In genomic region chr11:4099447-4099846, GRCm38 (mm10) we compare ENCODE assay signal across 37 mouse cellular contexts. TPM values are rescaled to one million over a fixed set of nuclear protein-coding genes. Genes with fewer than 3 reads are reported as not detected.
DNase-seq lines count a peak whose midpoint lies in the region; ATAC-seq and TF ChIP-seq lines count a peak whose summit lies in the region.
"Had no signal": no experiment of that assay in that cellular context is flagged by ENCODE, and none has a peak within 500 bp of the region (broad histone marks: within the 10 kb centered on the region; RNA-seq: fewer than 3 reads in every experiment).

No protein-coding gene starts in this region.

- TF ChIP-seq CTCF in left cerebral cortex, adult 2 months (IDR thresholded peaks at IDR 0.05) = no peak
- no peak for TF ChIP-seq CTCF in stomach, postnatal 0 days (IDR thresholded peaks at IDR 0.05; ENCODE audit: low read depth)

- peaks cover 13% of the 10 kb centered on the region for H3K4me1 ChIP-seq in stomach, embryonic 16.5 days (ENCODE audit: control insufficient read depth, insufficient read depth, low read length)
- H3K4me1 ChIP-seq in stomach, postnatal 0 days (replicated peaks; ENCODE audit: control insufficient read depth, insufficient read depth) = peaks cover 7% of the 10 kb centered on the region

- intact Hi-C loops in left cerebral cortex, adult 2 months (cut with DNase I) = no loop called here
- intact Hi-C loops in left cerebral cortex, postnatal 36 days (cut with DNase I) = no loop called here

- no peak overlapping the region for H3K4me2 ChIP-seq in stomach, embryonic 16.5 days (ENCODE audit: low read depth, low read length)
- no peak overlapping the region for H3K4me2 ChIP-seq in stomach, postnatal 0 days (replicated peaks; ENCODE audit: low read depth)
- H3K4me2 ChIP-seq: heart, embryonic 15.5 days; hindbrain, embryonic 12.5 days; neural tube, embryonic 12.5 days had no signal

- no peaks in the 10 kb centered on the region for H3K36me3 ChIP-seq in stomach, embryonic 16.5 days (ENCODE audit: control insufficient read depth, insufficient read depth, low read length)
- H3K36me3 ChIP-seq in stomach, postnatal 0 days (ENCODE audit: control insufficient read depth, insufficient read depth, low read length) = no peaks in the 10 kb centered on the region
- H3K36me3 ChIP-seq: heart, embryonic 10.5 days; heart, embryonic 15.5 days; hindbrain, embryonic 12.5 days; neural tube, embryonic 12.5 days had no signal

- no peak for DNase-seq in frontal cortex, postnatal 25 days (ENCODE audit: low spot score in 2 of 2)
- DNase-seq in left cerebral cortex, adult 2 months (ENCODE audit: extremely low spot score in 1 of 2, low spot score in 2 of 2) = no peak
- DNase-seq in left cerebral cortex, postnatal 36 days (ENCODE audit: low spot score in 2 of 2) = no peak
- DNase-seq in stomach, postnatal 0 days (ENCODE audit: low spot score) = no peak
- no peak for DNase-seq in thymus, adult 18-20 months
- DNase-seq: adrenal gland, postnatal 14 days; cerebellum, adult 18-20 months; cerebellum, postnatal 14 days; gastrocnemius, postnatal 10 days; heart, adult 11 months; kidney, adult 11 months; kidney, postnatal 14 days; layer of hippocampus, postnatal 36 days; liver; lung, adult 2 months; lung, postnatal 10 days; right cerebral cortex, postnatal 25 days; spleen, adult 18-20 months; thymus, postnatal 4 days had no signal

- peak overlapping the region; percentile 82 for H3K27ac ChIP-seq in left cerebral cortex, adult 2 months
- H3K27ac ChIP-seq in stomach, embryonic 16.5 days (ENCODE audit: low read length) = no peak overlapping the region
- no peak overlapping the region; the same call in 1 of the 2 replicates for H3K27ac ChIP-seq in stomach, postnatal 0 days (replicated peaks)
- H3K27ac ChIP-seq: heart, embryonic 10.5 days; heart, embryonic 15.5 days; hindbrain, embryonic 12.5 days; liver, embryonic 14.5 days; macrophage; neural tube, embryonic 12.5 days had no signal

- ATAC-seq in frontal cortex, adult (ENCODE audit: low TSS enrichment) = peak; percentile 41
- ATAC-seq in stomach, embryonic 16.5 days (ENCODE audit: insufficient read depth, low FRiP score) = no peak
- ATAC-seq in stomach, postnatal 0 days (ENCODE audit: low FRiP score, low TSS enrichment) = no peak
- ATAC-seq: CD4-positive, CD25-positive, alpha-beta regulatory T cell, adult 4 months; forebrain, embryonic 16.5 days; inflammation-experienced regulatory T-cells, adult 6 months; midbrain, embryonic 16.5 days had no signal

- TF ChIP-seq EP300 in stomach, postnatal 0 days (optimal IDR thresholded peaks at IDR 0.05) = no peak

- H3K4me3 ChIP-seq in left cerebral cortex, adult 2 months = no peak overlapping the region
- no peak overlapping the region for H3K4me3 ChIP-seq in stomach, embryonic 16.5 days (replicated peaks; ENCODE audit: low read length)
- H3K4me3 ChIP-seq in stomach, postnatal 0 days (ENCODE audit: low read depth, low read length) = no peak overlapping the region
- H3K4me3 ChIP-seq: heart, embryonic 10.5 days; heart, embryonic 15.5 days; hindbrain, embryonic 12.5 days; myocyte; neural tube, embryonic 12.5 days had no signal

- H3K9me3 ChIP-seq in stomach, embryonic 16.5 days (replicated peaks; ENCODE audit: control insufficient read depth, low read length) = no peaks in the 10 kb centered on the region
- no peaks in the 10 kb centered on the region for H3K9me3 ChIP-seq in stomach, postnatal 0 days (ENCODE audit: control insufficient read depth, low read length)
- H3K9me3 ChIP-seq: heart, embryonic 10.5 days; heart, embryonic 15.5 days; hindbrain, embryonic 12.5 days; neural tube, embryonic 12.5 days had no signal

- H3K9ac ChIP-seq in stomach, embryonic 16.5 days (ENCODE audit: low read length) = peak overlapping the region; percentile 19; the same call in 1 of the 2 replicates
- no peak overlapping the region for H3K9ac ChIP-seq in stomach, postnatal 0 days (ENCODE audit: low read length)
- H3K9ac ChIP-seq: heart, embryonic 15.5 days; liver, embryonic 14.5 days; neural tube, embryonic 12.5 days had no signal

- no peaks in the 10 kb centered on the region for H3K27me3 ChIP-seq in stomach, embryonic 16.5 days (ENCODE audit: control insufficient read depth, insufficient read depth, low read length)
- no peaks in the 10 kb centered on the region for H3K27me3 ChIP-seq in stomach, postnatal 0 days (ENCODE audit: control insufficient read depth, insufficient read depth, low read length)
- H3K27me3 ChIP-seq: heart, embryonic 15.5 days; hindbrain, embryonic 12.5 days; neural tube, embryonic 12.5 days had no signal

- WGBS in stomach, embryonic 16.5 days = 73% methylated on average over 3 of the region's 3 CpGs
- WGBS in stomach, postnatal 0 days = 65% methylated on average over 3 of the region's 3 CpGs

RNA-seq across cellular contexts. Expression of gene Mtfp1, which starts 4.2 kb away (rescaled TPM):
- total RNA-seq in left cerebral cortex, adult 2 months (2021) = 100 to 1,000 TPM in 1 of 2 experiments, 10 to 100 TPM in 1; 91.0 to 101 TPM
- 10 to 100 TPM; 90.9 to 94.5 TPM for total RNA-seq in left cerebral cortex, postnatal 36 days (2021)
- polyA plus RNA-seq in stomach, embryonic 16.5 days (2015; fragmentation: Nextera tagmentation; extraction: Ambion mirVana) = 17.7 and 19.6 TPM in 2 replicates
- 19.0 and 19.1 TPM in 2 replicates for polyA plus RNA-seq in stomach, postnatal 0 days (2015; fragmentation: Nextera tagmentation; extraction: Ambion mirVana)

RNA-seq across cellular contexts. Expression of gene Sec14l2, which starts 23.8 kb away (rescaled TPM):
- total RNA-seq in left cerebral cortex, adult 2 months (2021) = 10 to 100 TPM; 37.7 to 45.2 TPM
- total RNA-seq in left cerebral cortex, postnatal 36 days (2021) = 10 to 100 TPM; 35.0 to 35.4 TPM
- 1.8 and 1.9 TPM in 2 replicates for polyA plus RNA-seq in stomach, embryonic 16.5 days (2015; fragmentation: Nextera tagmentation; extraction: Ambion mirVana)
- 0.95 and 1.5 TPM in 2 replicates for polyA plus RNA-seq in stomach, postnatal 0 days (2015; fragmentation: Nextera tagmentation; extraction: Ambion mirVana)

RNA-seq across cellular contexts. Expression of gene Sec14l3, which starts 34.8 kb away (rescaled TPM):
- 1 to 10 TPM; 1.3 to 1.4 TPM for total RNA-seq in left cerebral cortex, adult 2 months (2021)
- total RNA-seq in left cerebral cortex, postnatal 36 days (2021) = 1 to 10 TPM in 1 of 2 experiments, under 1 TPM in 1; 0.52 to 1.5 TPM
- polyA plus RNA-seq in stomach, embryonic 16.5 days (2015; fragmentation: Nextera tagmentation; extraction: Ambion mirVana) = 0.15 and 0.49 TPM in 2 replicates
- polyA plus RNA-seq in stomach, postnatal 0 days (2015; fragmentation: Nextera tagmentation; extraction: Ambion mirVana) = 0.12 and 0.15 TPM in 2 replicates
- total RNA-seq: gastrocnemius, postnatal 10 days; heart, postnatal 25 days; megakaryocyte-erythroid progenitor cell, adult 5-6 weeks had no signal
- polyA plus RNA-seq: CD4-positive, CD25-positive, alpha-beta regulatory T cell, adult 4 months; embryonic facial prominence, embryonic 11.5 days; heart, embryonic 10.5 days; hindbrain, embryonic 12.5 days; inflammation-experienced regulatory T-cells, adult 6 months; kidney, embryonic 14.5 days; limb, embryonic 11.5 days; liver, embryonic 14.5 days; macrophage; myocyte; neural tube, embryonic 12.5 days had no signal

RNA-seq across cellular contexts. Expression of gene Rnf215, which starts 35.6 kb away (rescaled TPM):
- 10 to 100 TPM; 32.1 to 32.6 TPM for total RNA-seq in left cerebral cortex, adult 2 months (2021)
- 10 to 100 TPM; 28.8 to 35.9 TPM for total RNA-seq in left cerebral cortex, postnatal 36 days (2021)
- polyA plus RNA-seq in stomach, embryonic 16.5 days (2015; fragmentation: Nextera tagmentation; extraction: Ambion mirVana) = 21.7 and 25.6 TPM in 2 replicates
- 19.6 and 23.2 TPM in 2 replicates for polyA plus RNA-seq in stomach, postnatal 0 days (2015; fragmentation: Nextera tagmentation; extraction: Ambion mirVana)
